Mouse (Mus musculus) urinary bladder, postnatal 4 days (tissue): ENCODE results near the gene Tex22.

ENCODE experiments used
- DNase-seq, 2 experiments: peaks; one replicate each; pipeline ENCODE4 v3.0.0; 2021 to 2022; ENCODE audit warnings: low spot score in 2 of 2

Tex22 gene

DNA sequence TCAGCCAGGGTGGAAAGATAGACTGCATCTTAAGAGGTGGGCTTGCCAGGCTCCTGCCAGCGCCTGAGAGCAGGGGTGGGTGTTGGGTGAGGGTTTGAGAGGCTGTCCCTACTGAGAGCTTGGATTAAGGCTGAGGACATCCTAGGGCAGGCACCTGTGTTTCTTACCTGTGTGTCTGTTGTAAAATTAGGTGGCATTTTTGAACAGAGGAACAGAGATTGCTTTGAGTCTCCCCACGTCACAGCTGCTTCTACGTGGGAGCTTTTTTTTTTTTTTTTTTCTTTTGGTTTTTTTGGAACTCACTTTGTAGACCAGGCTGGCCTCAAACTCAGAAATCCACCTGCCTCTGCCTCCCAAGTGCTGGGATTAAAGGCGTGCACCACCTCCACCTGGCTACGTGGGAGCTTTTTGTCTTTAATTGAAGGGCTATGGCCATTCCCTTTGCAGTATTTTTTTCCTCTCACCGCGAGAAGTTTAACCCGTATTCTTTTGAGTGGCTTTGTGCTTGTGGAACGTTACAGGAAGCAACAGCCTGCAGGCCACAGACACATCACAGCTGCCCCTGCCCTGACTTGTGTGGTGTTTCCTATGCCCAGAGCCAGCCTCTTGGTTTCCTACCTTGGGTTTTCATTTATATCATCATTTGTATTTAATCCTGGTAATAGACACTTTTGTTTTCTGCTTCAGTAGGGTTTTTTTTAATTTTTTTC lies 27.1 kb downstream of the Tex22 start:
- DNase-seq, result no peak

DNA sequence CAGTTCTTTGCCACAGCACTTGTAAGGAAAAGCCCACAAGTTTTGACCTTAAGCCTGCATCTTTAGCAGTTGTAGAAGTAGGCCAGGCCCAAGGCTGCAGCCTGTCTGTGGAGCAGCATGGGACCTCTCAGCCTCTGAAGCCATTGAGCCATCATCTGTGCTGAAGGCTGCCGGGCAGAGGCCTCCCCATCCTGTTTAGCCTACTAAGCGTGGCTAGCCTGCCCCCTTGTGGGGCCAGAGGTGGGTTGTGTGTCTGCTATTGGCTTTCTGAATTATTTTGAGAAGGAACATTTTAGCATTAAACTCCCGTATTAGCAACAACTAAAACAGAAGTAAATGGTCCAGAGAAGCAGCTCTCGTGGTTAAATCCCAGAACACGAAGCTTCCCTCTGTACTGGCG lies 28.2 kb downstream of the Tex22 start:
- no peak for DNase-seq

DNA sequence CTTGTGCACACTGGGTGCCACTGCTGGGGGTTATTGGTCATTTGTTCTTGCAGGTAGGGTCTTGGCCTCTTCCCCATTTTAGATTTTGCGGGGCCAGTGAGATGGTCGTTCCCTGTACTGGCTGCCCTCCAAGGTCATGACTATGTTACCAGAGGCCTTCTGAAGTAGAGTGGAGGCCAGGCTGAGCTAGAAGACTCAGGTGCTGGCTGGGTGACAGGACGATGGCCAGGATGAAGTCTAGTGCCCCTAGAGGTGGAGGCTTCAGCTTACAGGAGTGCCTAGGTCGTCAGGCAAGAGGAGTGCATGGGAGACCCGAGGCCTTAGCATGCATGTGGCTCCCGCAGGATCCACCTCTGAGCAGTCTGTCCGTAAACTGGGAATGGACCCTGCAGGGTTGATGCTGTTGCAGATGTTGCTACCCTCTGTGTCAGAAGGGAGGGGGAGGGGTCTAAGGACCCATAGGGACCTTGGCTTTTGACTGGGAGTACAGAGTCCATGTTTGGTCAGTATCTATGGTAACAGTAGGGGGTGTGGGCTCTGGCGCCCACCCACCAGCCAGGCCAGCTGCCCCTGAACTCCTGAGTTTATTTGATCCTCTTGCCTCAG lies 29.6 kb downstream of the Tex22 start:
- DNase-seq, result no peak

DNA sequence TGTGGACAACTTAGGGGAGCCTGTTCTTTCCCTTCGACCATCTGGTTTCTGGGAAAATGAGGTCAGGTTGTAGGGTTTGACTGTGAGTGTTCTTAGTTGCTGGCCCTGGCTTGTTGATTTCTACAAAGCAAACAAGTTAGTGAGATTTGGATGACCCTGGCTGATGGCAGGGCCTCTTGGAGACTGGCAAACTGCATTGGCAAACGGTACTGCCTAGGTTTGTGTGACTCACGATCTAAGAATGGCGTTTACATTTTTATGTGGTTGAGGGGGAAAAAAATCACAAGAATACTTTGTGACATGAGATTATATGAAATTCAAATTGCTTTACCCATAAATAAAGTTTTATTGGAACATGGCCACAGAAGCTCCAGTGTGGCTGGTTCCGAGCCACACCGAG lies 32.1 kb downstream of the Tex22 start:
- DNase-seq, result no peak

DNA sequence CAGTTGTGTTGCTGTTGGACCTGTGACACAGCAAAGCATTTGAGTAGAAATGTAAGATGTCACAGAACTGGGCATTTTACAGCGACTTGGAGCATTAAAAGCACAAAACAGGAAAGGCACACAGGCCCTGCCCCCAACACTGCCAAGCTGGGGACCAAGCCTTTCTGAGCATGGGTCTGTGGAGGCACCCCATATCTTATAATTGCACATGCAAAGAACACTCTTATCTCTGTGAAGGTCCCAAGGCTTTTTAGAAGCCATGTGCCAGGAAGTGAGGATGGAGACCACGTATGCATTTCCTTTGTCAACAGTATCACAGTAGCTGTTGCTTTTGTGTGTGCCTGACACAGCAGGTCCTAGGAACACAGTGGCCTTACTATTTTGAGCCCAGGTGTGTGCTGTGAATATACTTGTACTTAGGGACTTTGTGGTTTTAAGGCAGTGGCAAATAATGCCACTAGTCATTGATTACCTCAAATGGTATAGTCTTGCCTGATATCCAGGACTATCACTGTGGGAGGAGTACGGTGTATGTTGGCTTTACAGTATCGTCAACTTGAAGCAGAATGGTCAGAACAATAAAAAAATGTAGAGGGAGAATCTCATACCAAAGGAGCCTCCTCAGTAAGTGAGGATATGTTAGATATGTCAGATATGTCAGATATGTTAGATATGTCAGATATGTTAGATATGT lies 33.3 kb downstream of the Tex22 start:
- DNase-seq, result no peak

DNA sequence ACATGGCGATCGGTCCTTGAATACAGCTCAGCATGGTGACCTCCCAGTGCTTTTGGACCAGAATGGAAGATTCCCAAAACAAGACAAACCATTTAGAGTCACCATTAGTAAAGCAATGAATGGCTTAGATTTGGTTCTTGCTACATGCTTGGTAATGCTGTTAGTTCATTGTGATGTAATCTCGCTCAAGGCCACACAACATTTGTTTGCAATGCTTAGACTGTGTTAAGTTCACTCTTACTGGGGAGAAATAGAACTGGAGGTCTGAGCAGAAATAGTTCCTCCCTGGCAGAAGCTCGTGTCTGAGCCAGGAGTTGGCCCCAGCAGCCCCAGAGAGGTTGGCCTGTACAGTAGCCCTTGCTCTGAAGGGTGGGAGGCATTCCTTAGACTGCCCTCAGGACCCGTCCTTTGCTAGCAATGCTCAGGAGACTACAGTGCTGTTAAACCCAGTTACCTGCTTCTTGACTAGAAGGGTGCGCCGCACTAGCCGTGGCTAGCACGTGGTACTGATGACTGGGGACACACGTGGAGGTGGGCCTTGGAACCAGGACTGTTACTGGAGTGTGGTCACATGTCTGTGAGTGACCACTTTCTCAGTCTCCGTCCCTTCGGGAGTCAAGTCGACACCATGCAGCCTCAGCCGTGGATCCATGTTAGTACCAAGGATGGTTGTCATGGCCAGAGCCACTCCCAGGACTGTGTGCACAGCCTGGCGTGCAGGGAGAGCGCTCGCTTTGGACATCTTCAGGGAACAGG lies 34.4 kb downstream of the Tex22 start:
- no peak for DNase-seq

DNA sequence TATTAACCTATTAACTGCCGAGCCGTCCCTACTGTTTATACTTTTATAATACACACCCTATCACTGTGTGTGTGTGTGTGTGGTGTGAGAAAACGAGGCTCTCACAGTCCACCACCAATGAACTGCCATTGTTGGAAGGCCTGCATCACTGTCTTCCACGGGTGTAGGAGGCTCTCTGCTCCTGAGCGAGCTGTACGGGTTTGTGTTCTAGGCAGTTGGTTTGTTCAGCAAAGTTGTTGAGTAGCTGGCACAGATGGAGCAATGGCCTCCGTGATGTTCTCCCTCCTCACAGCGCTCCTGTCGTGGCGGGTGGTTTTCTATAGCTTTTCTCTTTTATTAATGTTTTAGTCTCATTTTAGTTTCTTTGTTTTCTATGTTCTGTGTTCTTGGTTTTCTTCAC lies 35.5 kb downstream of the Tex22 start:
- DNase-seq, result no peak

DNA sequence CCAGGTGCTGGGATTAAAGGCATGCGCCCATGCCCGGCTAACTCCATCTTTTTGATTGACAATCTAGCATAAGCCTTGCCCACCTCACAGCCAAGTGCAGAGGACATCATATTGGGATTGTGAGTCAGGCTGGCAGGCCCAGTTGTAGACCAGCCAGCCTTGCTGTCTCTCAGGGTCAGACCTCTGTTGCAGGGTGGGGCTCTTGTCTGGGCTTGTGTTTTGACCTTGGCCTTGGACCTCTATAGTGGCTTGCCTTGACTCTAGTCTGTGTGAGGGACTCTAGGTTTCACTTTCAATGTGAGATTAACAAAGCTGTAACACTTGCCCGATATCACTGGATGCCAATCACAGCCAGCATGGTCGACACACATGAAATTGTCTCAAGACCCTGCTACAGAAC lies 39.8 kb downstream of the Tex22 start:
- no peak for DNase-seq

DNA sequence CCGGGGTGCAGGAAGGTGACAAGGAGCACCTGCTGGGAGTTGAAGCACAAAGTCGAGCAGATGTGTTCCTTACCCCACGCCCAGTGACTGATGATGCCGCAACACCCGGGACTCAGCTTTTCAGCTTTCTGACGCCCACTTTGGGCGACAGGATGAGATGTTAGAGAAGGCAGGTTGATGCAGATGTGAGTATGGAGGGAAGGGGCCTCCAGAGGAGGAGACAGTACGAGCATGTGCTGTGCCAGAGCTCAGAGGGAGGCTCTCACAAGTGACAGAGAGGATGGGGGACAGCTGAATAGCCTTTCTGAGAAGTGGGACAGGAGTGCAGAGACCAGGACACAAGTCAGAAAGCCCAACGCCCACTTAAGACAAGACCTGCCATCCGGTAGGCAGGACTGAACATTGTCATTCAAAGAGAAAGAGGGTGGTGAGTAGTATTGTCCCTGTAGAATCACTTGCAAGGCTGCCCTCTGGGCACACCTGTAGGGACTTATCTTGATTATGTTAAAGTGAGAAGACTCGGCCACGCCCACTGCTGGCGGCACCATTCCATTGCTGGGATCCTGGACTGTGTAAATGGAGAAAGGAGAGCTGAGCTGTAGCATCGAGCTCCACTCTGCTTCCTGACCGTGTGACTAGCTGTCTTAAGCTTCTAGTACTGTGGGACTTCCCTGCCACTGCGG lies 40.7 kb downstream of the Tex22 start:
- DNase-seq, result no peak

DNA sequence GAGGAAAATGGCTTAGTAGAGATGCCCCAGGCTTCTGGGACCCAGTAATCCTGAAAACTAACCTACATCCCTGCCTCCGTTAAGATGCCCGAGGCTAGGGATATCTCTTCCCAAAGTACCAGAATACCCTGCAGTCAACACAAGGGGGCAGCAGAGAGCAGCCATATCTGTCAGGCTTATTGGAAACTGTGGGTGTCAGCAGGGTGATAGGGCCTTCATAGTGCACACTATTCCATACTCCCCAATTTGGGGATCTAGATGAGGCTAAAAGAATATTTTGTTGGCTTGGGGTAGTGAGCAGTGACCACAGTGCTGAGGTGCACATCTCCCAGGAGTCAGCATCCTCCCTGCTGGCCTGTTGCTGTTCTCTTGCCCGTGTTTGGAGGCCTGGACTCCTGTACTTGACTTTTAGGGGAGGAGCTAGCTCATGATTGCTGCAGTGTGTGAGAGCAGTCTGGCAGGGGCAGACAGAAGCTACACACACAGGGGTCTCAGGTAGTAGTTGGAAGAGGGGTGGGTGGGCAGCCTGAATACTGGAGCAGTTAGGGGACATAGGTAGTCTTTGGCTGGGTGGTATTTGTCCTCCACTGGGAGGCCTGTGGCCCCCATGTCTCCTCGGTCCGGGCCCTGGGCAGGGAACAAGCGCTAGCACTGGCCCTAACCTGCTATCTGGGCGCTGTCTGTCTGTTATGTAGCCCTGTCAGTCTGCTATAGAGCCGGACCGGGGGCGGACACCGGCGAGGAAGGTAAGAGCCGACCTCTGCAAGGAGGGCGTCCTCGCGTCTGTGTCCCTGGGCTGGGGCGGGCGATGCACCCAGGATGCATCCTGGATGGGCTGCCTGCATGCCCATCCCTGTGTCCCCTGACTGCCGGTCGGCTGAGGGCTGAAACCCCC lies 45.5 kb downstream of the Tex22 start:
- peak; percentile 63 to 85 for DNase-seq

DNA sequence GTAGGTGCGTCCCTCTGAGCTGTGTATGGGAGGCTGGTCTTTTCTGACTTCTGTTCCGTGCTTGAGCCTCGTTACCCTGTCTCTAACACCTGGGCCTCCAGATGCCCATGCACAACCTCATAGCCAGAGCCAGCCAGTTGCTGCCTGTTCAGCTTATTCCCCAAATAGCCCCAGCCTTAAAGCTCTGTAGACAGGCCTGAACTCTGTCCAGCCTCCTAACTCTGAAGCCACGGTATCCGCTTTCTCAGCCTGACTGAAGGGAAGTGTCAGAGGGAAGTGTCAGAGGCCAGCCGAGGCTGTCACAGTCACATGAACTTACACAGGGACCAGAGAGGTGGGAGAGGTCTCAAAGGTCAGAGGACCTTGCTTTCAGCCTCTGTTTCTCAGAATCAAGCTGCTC lies 50.4 kb downstream of the Tex22 start:
- no peak for DNase-seq

DNA sequence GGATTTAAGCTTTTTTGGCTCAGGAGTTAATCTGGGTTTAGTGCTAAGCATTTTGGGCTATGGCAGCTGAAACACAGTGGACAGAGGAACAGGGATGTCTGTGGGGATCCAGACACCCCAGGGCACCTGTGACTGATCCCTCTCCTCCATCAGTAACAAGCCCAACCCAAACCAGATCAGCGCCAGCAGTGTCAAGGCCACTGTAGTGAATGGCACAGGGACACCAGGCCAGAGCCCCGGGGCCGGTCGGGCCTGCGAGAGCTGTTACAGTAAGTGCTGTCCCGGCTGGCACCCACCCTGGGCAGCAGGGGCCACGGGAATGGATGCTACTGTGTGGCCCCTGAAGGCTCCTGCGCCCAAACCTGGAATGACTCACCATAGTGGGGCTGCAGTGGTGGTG lies 56.4 kb downstream of the Tex22 start:
- DNase-seq, result no peak

DNA sequence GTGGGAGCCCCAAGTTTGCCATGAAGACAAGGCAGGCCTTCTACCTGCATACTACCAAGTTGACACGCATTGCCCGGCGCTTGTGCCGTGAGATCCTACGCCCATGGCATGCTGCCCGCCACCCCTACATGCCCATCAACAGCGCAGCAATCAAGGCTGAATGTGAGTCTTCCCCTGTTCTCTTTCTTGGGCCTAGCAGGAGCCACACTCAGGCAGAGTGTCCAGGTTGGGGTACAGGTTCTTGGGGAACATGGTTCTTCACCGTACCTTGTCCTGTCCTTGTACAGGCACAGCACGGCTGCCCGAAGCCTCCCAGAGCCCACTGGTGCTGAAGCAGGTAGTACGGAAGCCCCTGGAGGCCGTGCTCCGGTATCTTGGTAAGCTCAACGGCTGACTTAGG lies 57.3 kb downstream of the Tex22 start:
- DNase-seq, result no peak

DNA sequence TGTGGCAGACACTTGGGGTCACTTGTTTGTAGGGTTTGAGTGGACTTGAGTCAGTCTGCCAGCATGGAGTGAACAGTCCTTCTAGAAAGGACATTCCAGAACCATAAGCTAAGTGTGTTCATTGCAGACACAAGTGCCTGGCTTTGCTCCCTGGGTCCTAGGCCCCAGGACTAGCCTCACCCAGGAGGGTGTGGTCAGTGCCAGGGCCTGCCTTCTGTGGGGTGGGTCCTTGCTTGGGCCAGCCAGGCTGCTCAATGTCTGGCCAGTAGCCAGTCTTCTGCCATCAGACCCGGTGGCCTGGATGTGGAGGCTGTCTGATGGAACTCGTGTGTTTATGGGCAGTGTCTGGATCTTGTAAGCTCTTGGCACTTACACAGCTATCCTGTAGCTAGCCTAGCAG lies 58.3 kb downstream of the Tex22 start:
- peak in 1 of 2 experiments; percentile 74 for DNase-seq

DNA sequence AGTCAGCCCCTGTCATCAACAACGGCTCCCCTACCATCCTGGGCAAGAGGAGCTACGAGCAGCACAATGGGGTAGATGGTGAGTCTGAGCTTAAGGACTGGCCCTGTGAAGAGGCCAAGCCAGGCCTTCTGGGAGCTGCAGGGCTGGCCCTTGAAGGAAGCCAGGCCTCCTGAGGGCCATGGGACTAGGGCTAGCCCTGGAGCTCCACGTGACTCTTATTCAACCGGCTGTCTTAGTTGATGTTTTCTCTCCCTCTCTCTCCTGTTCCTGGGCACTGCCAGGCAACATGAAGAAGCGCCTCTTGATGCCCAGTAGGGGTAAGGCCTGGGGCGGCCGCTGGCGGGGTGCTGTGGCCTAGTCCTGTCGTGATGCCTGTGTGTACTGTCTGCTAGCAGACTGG lies 59.0 kb downstream of the Tex22 start:
- DNase-seq, result no peak

DNA sequence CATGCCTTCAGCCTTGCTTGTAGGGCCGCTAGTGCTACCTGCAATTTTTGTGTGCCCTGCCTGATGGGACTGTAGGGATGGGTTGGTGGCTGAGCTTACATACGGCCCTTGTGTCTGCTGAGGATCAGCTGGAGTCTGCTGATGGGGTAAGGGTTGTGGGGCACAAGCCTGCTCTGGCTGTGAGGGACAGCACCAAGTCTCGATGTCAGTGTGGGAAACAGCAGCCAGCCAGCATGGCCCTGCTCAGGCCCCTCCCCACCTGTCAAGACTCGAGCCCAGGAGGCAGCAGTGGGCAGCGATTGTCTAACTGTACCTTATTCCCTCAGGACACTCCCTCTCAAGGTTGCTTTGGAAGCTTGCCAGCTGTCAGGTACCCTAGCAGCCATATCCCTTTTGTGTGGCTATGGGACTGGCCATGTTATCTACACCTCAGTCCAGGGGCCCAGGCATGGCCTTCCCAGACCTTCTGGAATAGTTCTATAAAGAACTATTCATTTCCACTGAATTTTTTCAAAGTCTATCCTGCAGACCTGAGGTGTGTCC lies 59.6 kb downstream of the Tex22 start:
- DNase-seq, result no peak

DNA sequence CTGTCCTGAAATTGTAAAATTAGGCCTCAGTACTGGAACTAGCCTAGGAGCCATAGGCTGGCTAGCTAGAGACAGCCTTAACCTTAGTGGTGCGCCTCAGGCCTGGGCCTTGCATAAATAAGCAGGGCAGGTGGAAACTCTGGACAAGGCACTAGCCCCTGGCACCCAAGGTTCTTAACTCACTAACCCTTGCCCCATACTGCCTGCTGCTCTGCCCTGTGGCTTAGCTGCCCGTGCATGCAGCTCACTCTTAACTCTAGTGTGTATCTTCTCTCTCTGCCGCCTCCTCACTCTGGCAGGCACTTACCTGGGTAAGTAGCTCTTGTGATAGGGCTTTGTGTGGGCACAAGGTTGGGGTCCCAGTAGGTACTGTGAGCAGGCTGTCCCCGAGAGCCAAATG lies 60.2 kb downstream of the Tex22 start:
- DNase-seq, result no peak

DNA sequence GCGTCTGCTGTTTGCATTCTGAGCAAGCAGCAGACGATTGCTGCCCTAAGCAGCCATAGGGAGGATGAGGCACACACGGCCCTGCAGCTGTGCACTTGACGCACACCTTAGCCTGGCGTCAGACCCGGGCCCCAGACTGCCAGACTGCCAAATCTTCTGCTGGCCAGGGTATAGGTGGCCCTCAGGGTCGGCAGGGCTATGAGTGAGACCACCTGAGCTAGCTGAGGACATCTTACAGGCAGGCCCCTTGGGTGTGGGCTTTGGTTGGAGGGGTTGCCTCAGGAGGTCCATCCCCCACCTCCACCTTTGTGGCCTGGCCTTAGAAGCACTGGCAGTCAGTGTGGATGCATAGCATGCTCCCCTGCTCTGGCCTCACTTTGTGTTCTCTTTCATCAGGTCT lies 61.1 kb downstream of the Tex22 start:
- no peak for DNase-seq

DNA sequence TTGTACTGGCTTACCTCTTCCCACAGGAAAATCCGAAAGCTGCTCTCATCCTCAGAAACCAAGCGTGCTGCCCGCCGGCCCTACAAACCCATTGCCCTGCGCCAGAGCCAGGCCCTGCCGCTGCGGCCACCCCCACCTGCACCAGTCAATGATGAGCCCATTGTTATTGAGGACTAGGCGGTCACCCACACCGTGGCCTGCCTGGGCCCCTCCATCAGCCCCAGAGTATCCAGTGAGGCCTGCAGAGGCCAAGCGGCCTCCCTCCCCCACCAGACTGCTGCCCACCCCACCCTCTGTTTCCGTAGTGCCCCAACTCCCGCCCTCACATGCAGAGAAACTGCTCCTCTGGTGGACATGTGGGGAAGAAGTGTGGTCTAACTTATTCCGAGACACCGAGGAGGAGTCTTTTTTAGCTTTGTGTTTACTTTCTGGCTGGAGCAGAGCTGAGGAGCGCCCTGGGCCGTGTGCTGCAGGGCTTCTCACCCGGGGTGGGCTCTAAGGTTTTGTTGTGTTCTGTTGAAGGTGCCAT lies 62.3 kb downstream of the Tex22 start:
- DNase-seq, result no peak
